Mouse (Mus musculus) neural tube, embryonic 13.5 days (tissue): ENCODE results near the gene Fgfr1op. TPM values are rescaled to one million over a fixed set of nuclear protein-coding genes. Genes with fewer than 3 reads are reported as not detected.
"Not testable (repeated sequence)": the region's sequence is repeated elsewhere in the genome, so short reads cannot be mapped to it uniquely, and the experiment has no call there.

Source experiments
- ATAC-seq: fragments of 200-750 bp; cut with Nextera tagmentation; 2 replicates; pipeline ENCODE4 v1.8.0; 2017; ENCODE audit warnings: low read depth, mild to moderate bottlenecking, moderate TSS enrichment, moderate library complexity
- H3K27ac ChIP-seq: fragments of 300-500 bp; sonication (generic); replicated peaks from 2 replicates; pipeline ENCODE4 v1.5.1; 2015; ENCODE audit warnings: moderate library complexity, mild to moderate bottlenecking, inconsistent platforms
- H3K27me3 ChIP-seq: fragments of 300-500 bp; sonication (generic); 2 replicates; pipeline ENCODE4 v1.6.1; 2015; ENCODE audit warnings: mild to moderate bottlenecking, inconsistent platforms
- H3K36me3 ChIP-seq: fragments of 300-500 bp; sonication (generic); 2 replicates; pipeline ENCODE4 v1.6.1; 2015; ENCODE audit warnings: mild to moderate bottlenecking, inconsistent platforms
- H3K4me1 ChIP-seq: fragments of 300-500 bp; sonication (generic); replicated peaks from 2 replicates; pipeline ENCODE4 v1.6.1; 2015; ENCODE audit warnings: inconsistent platforms
- H3K4me2 ChIP-seq: fragments of 300-500 bp; sonication (generic); 2 replicates; pipeline ENCODE4 v1.6.1; 2015; ENCODE audit warnings: inconsistent platforms, mild to moderate bottlenecking, moderate library complexity
- H3K4me3 ChIP-seq: fragments of 300-500 bp; sonication (generic); 2 replicates; pipeline ENCODE4 v1.5.1; 2015; ENCODE audit warnings: mild to moderate bottlenecking, inconsistent platforms
- H3K9ac ChIP-seq: fragments of 300-500 bp; sonication (generic); 2 replicates; pipeline ENCODE4 v1.6.1; 2015; ENCODE audit warnings: moderate library complexity, mild to moderate bottlenecking, inconsistent platforms
- H3K9me3 ChIP-seq: fragments of 300-500 bp; sonication (generic); 2 replicates; pipeline ENCODE4 v1.6.1; 2016; ENCODE audit warnings: inconsistent platforms
- WGBS: fragments of 180-500 bp; shearing (Covaris S2); methylation state at CpG from one replicate; pipeline ENCODE4 v1.1.7; 2015; 5-methylcytosine and 5-hydroxymethylcytosine counted together
- polyA plus RNA-seq: library from polyadenylated mRNA; unstranded; fragments of >200 nt; fragmentation: Nextera tagmentation; extraction: Ambion mirVana; gene quantifications from 2 replicates; pipeline ENCODE4 v1.2.1, GENCODE M21; 2015

Fgfr1op gene
- polyA plus RNA-seq, 1 experiment from 2014 or later: 28.4 TPM

DNA sequence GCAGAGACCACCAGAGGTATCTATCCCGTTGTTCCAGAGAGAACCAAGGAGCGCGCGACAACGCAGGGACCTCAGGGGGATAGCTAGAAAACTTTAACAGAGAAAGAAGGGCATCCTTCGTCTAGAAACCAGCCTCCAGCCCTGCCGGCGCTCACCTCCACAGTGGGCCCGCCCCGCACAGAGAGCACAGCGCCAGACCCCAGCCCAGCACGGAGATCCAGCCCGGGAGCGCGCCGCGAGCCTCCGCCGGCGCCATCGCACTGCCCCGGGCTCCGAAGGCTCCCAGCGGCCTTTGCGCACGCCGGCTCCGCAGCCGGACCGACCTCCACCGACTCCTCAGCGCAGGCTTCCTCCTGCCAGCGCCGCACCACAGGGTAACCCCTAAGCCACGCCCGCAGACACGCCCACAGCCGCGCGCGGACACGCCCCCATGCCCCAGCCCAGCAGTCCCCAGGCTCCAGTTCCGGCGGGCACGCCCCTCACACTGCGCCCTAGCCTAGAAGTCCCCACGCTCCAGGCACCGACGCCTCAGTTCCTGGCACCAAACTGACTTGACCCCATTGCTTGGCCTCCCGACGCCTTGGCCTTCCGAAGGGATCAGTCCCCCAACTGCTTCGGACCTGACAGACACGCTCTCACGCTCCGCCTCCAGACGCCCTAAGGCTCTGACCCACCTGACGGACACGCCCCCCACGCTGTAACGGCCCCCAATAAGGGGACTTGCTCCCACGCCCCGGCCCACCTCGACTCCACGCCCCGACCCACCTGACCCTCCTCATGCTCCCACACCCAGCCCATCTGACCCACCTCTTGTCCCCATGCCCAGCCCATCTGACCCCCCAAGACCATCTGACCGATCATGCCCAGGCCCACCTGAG is 17.6 kb upstream of the Fgfr1op start, which contains the start of the genes Gm49673 and Rnaset2a:
TSS of gene Gm49673 (minus strand) at position 350 of the 878 bp plus-strand sequence.
TSS of gene Rnaset2a (minus strand) at position 659 of the 878 bp plus-strand sequence.
- Histone ChIP-seq H3K4me3 (peak within 1 kb of the TSS; percentile 50), H3K4me2 (peak within 1 kb of the TSS; percentile 59), H3K9ac (peak within 1 kb of the TSS; percentile 70)
- not testable (repeated sequence) for H3K27me3 ChIP-seq, H3K27ac ChIP-seq, H3K36me3 ChIP-seq, H3K9me3 ChIP-seq, H3K4me1 ChIP-seq
- peak; percentile 98 for ATAC-seq
- 2% methylated on average over 49 of the region's 67 CpGs for WGBS

DNA sequence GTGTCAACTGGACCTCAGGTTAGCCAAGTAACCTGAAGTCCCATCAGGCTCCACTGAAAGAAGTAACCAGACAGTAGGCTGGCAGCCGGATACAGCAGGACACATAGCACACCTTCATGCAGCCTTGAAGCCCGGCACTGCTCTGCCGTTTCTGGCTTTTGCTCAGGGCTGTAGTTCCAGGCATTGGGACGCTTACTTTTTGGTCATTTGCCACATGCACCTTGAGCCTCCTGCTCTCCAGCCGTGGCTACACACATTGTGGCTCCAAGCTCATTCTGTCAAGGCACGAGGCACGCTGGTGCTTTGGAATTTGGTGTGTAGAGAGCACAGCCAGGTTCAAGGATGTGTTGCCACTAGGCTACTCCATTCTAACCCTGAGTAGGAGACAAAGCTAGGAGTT is 10.3 kb upstream of the Fgfr1op start:
- H3K4me3 ChIP-seq, H3K4me2 ChIP-seq, H3K27me3 ChIP-seq, ATAC-seq, H3K27ac ChIP-seq, H3K36me3 ChIP-seq, H3K4me1 ChIP-seq, H3K9ac ChIP-seq, H3K9me3 ChIP-seq: not testable (repeated sequence)
- whole genome bisulfite sequencing: 87% methylated on average over 7 of the region's 7 CpGs

DNA sequence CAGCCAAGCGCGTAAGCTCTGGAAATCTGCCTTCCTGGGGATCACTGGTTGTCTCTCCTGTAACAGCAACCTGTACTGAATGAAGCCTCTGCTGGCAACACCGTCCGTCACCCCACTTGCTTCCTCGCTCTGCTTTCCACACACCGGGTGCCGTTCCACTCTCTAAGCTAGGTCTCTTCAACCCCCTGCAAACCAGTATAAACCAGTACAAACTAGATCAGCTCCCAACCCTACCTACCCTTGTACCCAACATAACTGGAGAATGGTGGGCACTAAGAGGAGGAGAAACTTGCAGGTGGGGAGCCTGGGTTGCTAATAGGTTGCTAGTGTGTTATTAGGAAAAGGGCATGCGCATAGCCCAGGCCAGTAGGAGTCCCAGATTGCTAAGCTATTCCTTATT is 9.3 kb upstream of the Fgfr1op start:
- H3K36me3 ChIP-seq, H3K9ac ChIP-seq, H3K27ac ChIP-seq, H3K4me3 ChIP-seq, H3K27me3 ChIP-seq, H3K9me3 ChIP-seq, H3K4me2 ChIP-seq, H3K4me1 ChIP-seq, ATAC-seq: not testable (repeated sequence)
- WGBS: no CpG with 5 or more reads among the region's 8 CpGs

DNA sequence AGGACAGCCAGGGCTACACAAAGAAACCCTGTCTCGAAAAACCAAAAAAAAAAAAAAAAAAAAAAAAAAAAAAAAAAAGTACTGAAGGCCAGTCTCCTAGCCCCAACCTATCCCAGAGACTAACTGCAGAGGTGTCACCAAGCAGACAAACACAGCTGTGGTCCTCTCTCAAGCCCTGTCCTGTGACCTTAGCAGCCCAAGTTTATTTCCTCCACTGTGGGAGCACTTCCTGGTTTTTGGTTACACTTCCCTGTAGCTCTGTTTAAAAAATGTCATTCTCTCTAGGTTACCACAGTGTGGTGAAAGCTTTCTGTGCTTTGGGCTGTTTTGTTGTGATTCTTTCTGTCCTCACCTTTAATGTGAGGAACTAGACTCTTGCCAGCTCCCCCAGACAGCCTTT is 6.7 kb upstream of the Fgfr1op start:
- not testable (repeated sequence) for H3K9me3 ChIP-seq, H3K9ac ChIP-seq, ATAC-seq, H3K4me1 ChIP-seq, H3K4me3 ChIP-seq, H3K27ac ChIP-seq, H3K4me2 ChIP-seq, H3K27me3 ChIP-seq, H3K36me3 ChIP-seq
- no CpG with 5 or more reads among the region's 1 CpGs for WGBS

DNA sequence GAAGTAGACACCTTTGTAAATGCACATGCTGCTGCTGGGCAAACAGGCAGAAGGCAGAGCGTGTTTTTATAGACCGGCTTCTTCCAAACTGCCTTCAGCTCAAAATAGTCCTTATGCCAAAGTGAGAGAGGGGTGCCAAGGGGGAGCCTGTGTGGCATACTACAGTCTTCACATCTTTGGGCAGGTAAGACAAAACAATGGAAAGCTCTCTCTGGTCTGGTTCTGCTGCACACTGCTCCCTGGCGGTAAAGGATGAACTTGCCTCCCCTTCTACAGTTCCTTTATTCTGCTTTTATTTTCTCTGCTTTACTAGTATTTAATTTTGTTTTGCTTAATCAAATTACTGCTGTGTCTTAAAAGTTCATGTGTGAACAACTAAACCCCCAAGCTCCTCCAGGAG is 4.3 kb upstream of the Fgfr1op start:
- not testable (repeated sequence) for H3K9ac ChIP-seq, H3K27ac ChIP-seq, H3K9me3 ChIP-seq, ATAC-seq, H3K4me1 ChIP-seq, H3K27me3 ChIP-seq, H3K4me2 ChIP-seq, H3K4me3 ChIP-seq, H3K36me3 ChIP-seq
- WGBS: 65% methylated on average over 3 of the region's 3 CpGs

DNA sequence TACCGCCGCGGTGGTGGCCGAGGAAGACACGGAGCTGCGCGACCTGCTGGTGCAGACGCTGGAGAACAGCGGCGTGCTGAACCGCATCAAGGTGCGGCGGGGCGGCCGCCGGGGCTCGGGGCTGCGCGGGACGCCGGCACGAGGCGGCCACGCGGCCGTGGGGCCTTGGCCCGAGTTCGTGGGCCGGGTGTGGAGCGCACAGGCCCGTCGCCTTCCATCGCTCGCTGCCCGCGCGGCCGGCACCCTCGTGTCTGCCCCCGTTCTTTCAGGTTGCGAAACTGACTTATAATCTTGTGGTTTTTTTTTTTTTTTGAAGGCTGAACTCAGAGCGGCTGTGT is 276 bp downstream of the Fgfr1op start:
- Histone ChIP-seq H3K4me3 (peak overlapping the region; percentile 50), H3K4me2 (peak overlapping the region; percentile 55), H3K36me3 (peaks cover 15% of the 10 kb centered on the region), H3K27ac (0 out of 2 replicates have a peak overlapping the region, but pooled peaks have one; percentile 56), H3K9ac (peak overlapping the region; percentile 65)
- H3K27me3 ChIP-seq, ATAC-seq, H3K9me3 ChIP-seq, H3K4me1 ChIP-seq: not testable (repeated sequence)
- under 1% methylated on average over 39 of the region's 42 CpGs for WGBS

DNA sequence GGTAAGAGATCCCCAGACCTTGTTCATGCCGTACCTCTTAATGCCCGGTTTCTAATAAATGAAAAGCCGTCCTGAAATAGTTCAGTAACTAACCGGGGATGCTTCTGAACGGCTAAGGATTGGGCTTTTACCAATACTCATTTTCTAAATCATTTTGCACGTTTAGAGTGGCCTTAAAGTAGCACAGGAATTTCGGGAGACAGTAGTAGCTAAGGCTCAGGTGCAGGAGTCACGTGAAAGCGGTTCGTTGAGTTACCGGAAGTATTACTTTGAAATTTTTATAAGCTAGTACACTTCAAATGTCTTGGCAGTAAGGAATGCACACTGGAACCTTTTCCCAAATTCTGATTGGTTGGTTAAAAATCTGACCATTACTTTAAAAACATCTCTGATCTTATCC is 676 bp downstream of the Fgfr1op start:
- not testable (repeated sequence) for H3K4me1 ChIP-seq, ATAC-seq, H3K9me3 ChIP-seq, H3K27ac ChIP-seq, H3K27me3 ChIP-seq
- WGBS: 0% methylated on average over 11 of the region's 11 CpGs
- peak overlapping the region; percentile 55 for H3K4me2 ChIP-seq
- H3K9ac ChIP-seq: peak overlapping the region; percentile 65; the same call in 1 of the 2 replicates
- H3K4me3 ChIP-seq: peak overlapping the region; percentile 50
- H3K36me3 ChIP-seq: peaks cover 18% of the 10 kb centered on the region

DNA sequence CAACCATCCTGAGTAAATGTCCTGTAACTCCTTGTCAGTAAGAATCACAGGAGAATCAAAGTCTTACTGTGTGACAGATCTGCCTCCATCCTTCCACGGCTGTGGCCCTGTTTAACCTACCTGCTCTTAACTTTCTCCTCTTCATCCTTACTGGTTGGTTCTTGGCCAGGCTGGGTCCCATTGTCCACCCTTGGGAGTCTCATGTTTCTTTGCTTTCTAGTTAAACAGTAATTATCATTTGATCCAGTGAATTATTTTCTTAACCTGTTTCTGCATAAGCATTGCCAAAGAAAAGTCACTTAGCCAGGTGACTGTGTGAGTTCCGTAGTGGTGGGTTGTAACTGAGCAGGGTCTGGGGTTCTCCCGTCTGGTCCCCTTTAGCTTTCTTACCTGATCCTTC is 1.2 kb downstream of the Fgfr1op start:
- H3K27ac ChIP-seq, H3K9me3 ChIP-seq, ATAC-seq, H3K27me3 ChIP-seq, H3K4me1 ChIP-seq, H3K9ac ChIP-seq: not testable (repeated sequence)
- WGBS: 48% methylated on average over 2 of the region's 3 CpGs
- Histone ChIP-seq H3K36me3 (peaks cover 21% of the 10 kb centered on the region), H3K4me3 (peak overlapping the region; percentile 50), H3K4me2 (peak overlapping the region; percentile 55)

DNA sequence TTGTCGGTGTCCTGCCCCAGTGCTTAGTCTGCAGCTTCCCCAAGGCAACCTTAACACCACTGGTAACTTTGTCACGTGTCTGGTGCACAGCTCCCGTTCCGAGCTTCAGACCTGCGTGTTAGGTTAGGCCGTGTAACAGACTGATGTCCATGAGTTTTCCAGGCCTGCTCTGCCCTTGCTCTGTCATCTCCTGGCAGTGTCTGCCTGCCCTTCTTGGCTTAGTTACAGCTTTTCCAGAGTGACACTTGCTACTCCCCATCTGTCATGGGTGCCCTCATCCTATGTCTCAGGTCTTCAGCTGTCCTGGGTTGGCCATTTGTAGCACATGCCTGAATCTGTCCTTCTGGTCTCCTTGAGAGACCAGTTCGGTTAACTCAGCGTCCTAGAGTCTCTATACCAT is 2.1 kb downstream of the Fgfr1op start:
- not testable (repeated sequence) for H3K4me2 ChIP-seq, H3K27ac ChIP-seq, H3K27me3 ChIP-seq, H3K4me1 ChIP-seq, H3K9ac ChIP-seq, ATAC-seq, H3K4me3 ChIP-seq, H3K9me3 ChIP-seq
- peaks cover 31% of the 10 kb centered on the region for H3K36me3 ChIP-seq
- WGBS: 98% methylated on average over 7 of the region's 8 CpGs

DNA sequence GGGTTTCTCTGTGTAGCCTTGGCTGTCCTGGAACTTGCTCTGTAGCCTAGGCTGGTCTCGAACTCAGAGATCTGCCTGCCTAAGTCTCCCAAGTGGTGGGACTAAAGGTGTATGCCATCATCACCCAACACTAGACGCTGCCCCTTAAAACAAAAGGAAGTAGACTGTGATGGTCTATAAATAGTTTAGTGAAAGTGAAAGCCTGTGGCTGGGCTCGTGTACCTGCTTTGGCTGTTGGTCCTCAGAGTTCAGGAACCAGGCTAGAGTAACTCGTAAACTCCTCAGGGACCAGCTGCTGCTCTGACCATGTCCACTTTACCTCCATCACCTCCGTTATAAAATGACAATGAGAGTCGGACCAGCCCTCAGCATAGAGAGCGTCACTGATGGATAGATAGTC is 5.0 kb downstream of the Fgfr1op start:
- H3K27ac ChIP-seq: no peak overlapping the region
- WGBS: 86% methylated on average over 7 of the region's 7 CpGs
- H3K36me3 ChIP-seq: peaks cover 58% of the 10 kb centered on the region
- no peak overlapping the region for H3K4me3 ChIP-seq
- H3K4me2 ChIP-seq: no peak overlapping the region
- H3K27me3 ChIP-seq: no peaks in the 10 kb centered on the region
- no peaks in the 10 kb centered on the region for H3K9me3 ChIP-seq
- no peak overlapping the region for H3K9ac ChIP-seq
- no peak for ATAC-seq
- H3K4me1 ChIP-seq: peaks cover 5% of the 10 kb centered on the region

DNA sequence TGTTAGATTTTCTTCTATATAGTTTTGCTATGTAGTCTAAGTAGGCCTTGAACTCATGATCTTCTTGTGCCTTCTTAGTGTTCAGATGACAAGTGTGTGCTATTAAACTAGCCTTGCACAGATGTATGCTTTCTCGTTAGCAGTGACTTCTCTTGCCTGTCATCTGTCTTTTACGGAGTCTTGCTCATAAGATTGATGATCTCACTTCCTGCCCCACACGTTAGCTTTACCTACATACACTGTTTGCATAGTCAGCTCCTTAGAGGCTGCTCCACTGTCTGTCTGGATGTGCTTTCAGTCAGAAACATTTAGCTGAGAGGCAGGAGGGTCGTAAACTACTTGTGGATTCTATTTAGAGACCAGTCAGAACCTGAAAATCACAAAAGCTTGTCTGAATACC is 5.8 kb downstream of the Fgfr1op start:
- 65% methylated on average over 4 of the region's 4 CpGs for WGBS
- Histone ChIP-seq H3K9me3 (no peaks in the 10 kb centered on the region), H3K9ac (no peak overlapping the region), H3K4me2 (no peak overlapping the region), H3K27ac (no peak overlapping the region), H3K4me1 (peaks cover 5% of the 10 kb centered on the region), H3K27me3 (no peaks in the 10 kb centered on the region), H3K4me3 (no peak overlapping the region), H3K36me3 (peaks cover 65% of the 10 kb centered on the region)
- ATAC-seq: no peak

DNA sequence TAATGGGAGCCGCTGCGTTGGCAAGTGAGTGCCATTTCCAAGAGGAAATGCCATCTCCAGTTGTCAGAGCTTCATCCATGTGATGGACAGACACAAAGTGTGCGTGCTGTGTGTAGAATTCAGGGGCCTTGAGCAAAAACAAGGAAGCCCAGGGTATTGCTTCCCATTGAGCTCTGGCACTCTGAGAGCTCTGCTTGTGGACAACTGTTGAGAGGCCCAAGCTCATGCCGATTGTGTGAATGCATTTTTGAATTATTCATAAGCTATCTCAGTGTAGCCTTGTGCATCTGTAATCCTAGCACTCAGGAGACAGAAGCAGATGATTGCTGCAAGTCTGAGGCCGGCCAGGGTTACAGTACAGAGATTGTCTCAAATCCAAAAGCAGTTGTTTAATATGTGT is 11.8 kb downstream of the Fgfr1op start:
- Histone ChIP-seq H3K4me3 (no peak overlapping the region), H3K4me2 (no peak overlapping the region), H3K27me3 (no peaks in the 10 kb centered on the region), H3K27ac (no peak overlapping the region), H3K9ac (no peak overlapping the region), H3K9me3 (no peaks in the 10 kb centered on the region), H3K4me1 (no peaks in the 10 kb centered on the region), H3K36me3 (peaks cover 78% of the 10 kb centered on the region)
- WGBS: 74% methylated on average over 5 of the region's 5 CpGs
- ATAC-seq: no peak

DNA sequence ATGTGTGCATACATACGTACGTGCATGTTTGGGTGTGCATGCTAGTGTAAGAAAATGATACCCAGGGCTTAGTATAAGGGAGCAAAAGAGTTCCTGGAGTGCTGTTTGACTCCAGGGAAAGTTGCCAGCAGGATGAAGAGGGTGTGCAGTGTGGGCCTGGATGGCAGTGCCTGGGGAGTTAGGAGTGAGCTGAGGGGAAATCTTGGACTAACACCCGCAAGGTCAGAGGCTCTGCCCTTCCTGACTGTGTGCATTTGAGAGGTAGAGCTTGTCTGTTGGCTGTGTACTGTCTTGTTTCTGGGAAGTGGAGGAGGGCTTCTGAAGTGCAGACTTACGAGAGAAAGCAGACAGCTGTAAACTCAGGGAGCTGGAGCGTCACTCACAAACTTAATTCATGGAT is 18.5 kb downstream of the Fgfr1op start:
- Histone ChIP-seq H3K36me3 (peaks cover 79% of the 10 kb centered on the region), H3K27me3 (no peaks in the 10 kb centered on the region), H3K9ac (no peak overlapping the region), H3K27ac (no peak overlapping the region), H3K4me1 (no peaks in the 10 kb centered on the region), H3K4me2 (no peak overlapping the region), H3K4me3 (no peak overlapping the region), H3K9me3 (no peaks in the 10 kb centered on the region)
- WGBS: 79% methylated on average over 5 of the region's 5 CpGs
- ATAC-seq: no peak
